Comparison of ENCODE assay signal across 8 mouse cellular contexts in the genomic region with DNA sequence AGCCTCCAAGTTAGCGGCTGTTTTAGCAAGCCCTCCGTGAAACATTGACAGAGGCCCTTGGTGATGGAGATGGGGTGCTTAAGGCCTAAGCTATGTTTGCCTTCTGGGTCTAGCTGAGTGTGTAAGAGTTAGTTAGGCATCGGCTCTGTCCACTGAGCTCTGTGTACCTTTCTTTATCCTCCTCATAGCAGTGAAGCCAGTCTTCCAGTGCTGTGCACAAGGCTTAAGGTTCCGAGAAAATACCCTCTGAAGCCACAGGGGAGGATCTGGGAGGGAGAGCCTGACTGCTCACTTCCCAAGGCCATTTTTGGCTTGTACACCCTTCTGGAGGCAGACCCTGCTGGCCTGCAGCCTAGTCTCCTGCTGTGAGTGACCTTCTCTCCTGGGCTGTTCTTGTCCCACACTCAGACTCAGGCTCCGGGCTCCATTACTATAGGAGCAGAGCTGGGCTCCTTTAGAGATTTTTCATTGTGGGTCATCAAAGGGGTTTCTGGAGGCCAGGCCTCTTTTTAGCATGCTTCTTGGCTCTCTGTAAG. TPM values are rescaled to one million over a fixed set of nuclear protein-coding genes. Genes with fewer than 3 reads are reported as not detected.
DNase-seq lines count a peak whose midpoint lies in the region; ATAC-seq and TF ChIP-seq lines count a peak whose summit lies in the region.

No protein-coding gene starts in this region.

- no peaks in the 10 kb centered on the region for H3K9me3 ChIP-seq in kidney, postnatal 0 days (replicated peaks; ENCODE audit: low read length)
- no peaks in the 10 kb centered on the region for H3K9me3 ChIP-seq in heart, embryonic 14.5 days (ENCODE audit: control insufficient read depth, low read length)
- no peaks in the 10 kb centered on the region for H3K9me3 ChIP-seq in midbrain, embryonic 15.5 days

- peaks cover 11% of the 10 kb centered on the region; the same call in 1 of the 2 replicates for H3K36me3 ChIP-seq in kidney, postnatal 0 days (ENCODE audit: insufficient read depth, low read length)
- peaks cover 24% of the 10 kb centered on the region for H3K36me3 ChIP-seq in heart, embryonic 14.5 days (ENCODE audit: control insufficient read depth, insufficient read depth, low read length)
- no peaks in the 10 kb centered on the region for H3K36me3 ChIP-seq in midbrain, embryonic 15.5 days (replicated peaks)

- no peak for TF ChIP-seq CTCF in kidney, postnatal 0 days (IDR thresholded peaks at IDR 0.05; ENCODE audit: low read depth)
- TF ChIP-seq CTCF in brain, embryonic 14.5 days (IDR thresholded peaks at IDR 0.05; ENCODE audit: borderline replicate concordance, extremely low read depth, insufficient read depth, insufficient read length): no peak

- no peak overlapping the region for H3K9ac ChIP-seq in kidney, postnatal 0 days (ENCODE audit: low read depth, low read length)
- no peak overlapping the region for H3K9ac ChIP-seq in heart, embryonic 14.5 days (ENCODE audit: low read length)
- H3K9ac ChIP-seq in midbrain, embryonic 15.5 days: no peak overlapping the region

- no peak for TF ChIP-seq POLR2A in brain, embryonic 14.5 days (IDR thresholded peaks at IDR 0.05; ENCODE audit: borderline replicate concordance, extremely low read depth, insufficient read depth, insufficient read length, poor library complexity, severe bottlenecking)

- no peaks in the 10 kb centered on the region for H3K27me3 ChIP-seq in kidney, postnatal 0 days (ENCODE audit: insufficient read depth, low read length)
- no peaks in the 10 kb centered on the region for H3K27me3 ChIP-seq in heart, embryonic 14.5 days (ENCODE audit: control insufficient read depth, insufficient read depth, low read length)
- no peaks in the 10 kb centered on the region for H3K27me3 ChIP-seq in midbrain, embryonic 15.5 days (replicated peaks)

- no peak overlapping the region for H3K27ac ChIP-seq in kidney, postnatal 0 days
- peak overlapping the region in 1 of 2 experiments; percentile 22; a peak in 2 of 4 replicates for H3K27ac ChIP-seq in heart, embryonic 14.5 days (replicated peaks in 1 of 2; ENCODE audit: control insufficient read depth in 1 of 2, insufficient read depth in 1 of 2, low read depth in 2 of 2, low read length in 2 of 2)
- H3K27ac ChIP-seq in midbrain, embryonic 15.5 days: peak overlapping the region; percentile 83

- WGBS in kidney, postnatal 0 days: 70% methylated on average over 5 of the region's 5 CpGs
- WGBS in heart, embryonic 14.5 days: 68% methylated on average over 5 of the region's 5 CpGs
- WGBS in midbrain, embryonic 15.5 days: 72% methylated on average over 5 of the region's 5 CpGs

- H3K4me3 ChIP-seq in kidney, postnatal 0 days (replicated peaks; ENCODE audit: low read depth, low read length): no peak overlapping the region
- H3K4me3 ChIP-seq in heart, embryonic 14.5 days (ENCODE audit: control insufficient read depth in 1 of 2, insufficient read depth in 1 of 2, low read depth in 1 of 2, low read length in 2 of 2): no peak overlapping the region
- no peak overlapping the region for H3K4me3 ChIP-seq in midbrain, embryonic 15.5 days

- no peak overlapping the region for H3K4me2 ChIP-seq in kidney, postnatal 0 days (ENCODE audit: low read length)
- H3K4me2 ChIP-seq in heart, embryonic 14.5 days (ENCODE audit: low read length): no peak overlapping the region
- no peak overlapping the region for H3K4me2 ChIP-seq in midbrain, embryonic 15.5 days

- no peaks in the 10 kb centered on the region for H3K4me1 ChIP-seq in kidney, postnatal 0 days (replicated peaks; ENCODE audit: insufficient read depth, low read length)
- peaks cover 12 to 24% of the 10 kb centered on the region in 2 experiments for H3K4me1 ChIP-seq in heart, embryonic 14.5 days (ENCODE audit: control insufficient read depth in 2 of 2, insufficient read depth in 2 of 2, low read length in 2 of 2)
- peaks cover 34% of the 10 kb centered on the region for H3K4me1 ChIP-seq in midbrain, embryonic 15.5 days

- ATAC-seq in kidney, postnatal 0 days (replicated peaks; ENCODE audit: low FRiP score, low read depth): no peak
- peak; percentile 48; the same call in 1 of the 2 replicates for ATAC-seq in heart, embryonic 14.5 days (ENCODE audit: insufficient number of reproducible peaks, insufficient read depth, low FRiP score, low read depth)
- ATAC-seq in midbrain, embryonic 15.5 days (replicated peaks): no peak
- no peak for ATAC-seq in erythroblast, adult 5-6 weeks (replicated peaks; ENCODE audit: low FRiP score, poor library complexity, severe bottlenecking)

- DNase-seq in kidney, postnatal 0 days (ENCODE audit: low spot score): peak; percentile 23
- no peak for DNase-seq in kidney, adult 9 months
- DNase-seq in brain, embryonic 14.5 days (ENCODE audit: low read depth): peak; percentile 33
- DNase-seq in layer of hippocampus, postnatal 14 days (ENCODE audit: low spot score in 2 of 2): no peak
- DNase-seq in urinary bladder, postnatal 25 days (ENCODE audit: low spot score): no peak

RNA-seq across cellular contexts. Expression of gene Slc5a3, which starts 56.7 kb away (rescaled TPM):
- polyA plus RNA-seq in kidney, postnatal 0 days (2015; fragmentation: Nextera tagmentation; extraction: Ambion mirVana): 13.5 and 13.9 TPM in 2 replicates
- polyA plus RNA-seq in brain, embryonic 14.5 days (2012; rRNA removed): 5.7 and 12.8 TPM in 2 replicates
- 5.7 and 6.1 TPM in 2 replicates for polyA plus RNA-seq in heart, embryonic 14.5 days (2014; fragmentation: Nextera tagmentation; extraction: Ambion mirVana)
- polyA plus RNA-seq in midbrain, embryonic 15.5 days (2015; fragmentation: Nextera tagmentation; extraction: Ambion mirVana): 18.3 and 21.3 TPM in 2 replicates
- 10 to 100 TPM; 15.1 to 17.6 TPM for total RNA-seq in layer of hippocampus, postnatal 14 days (2021)
- total RNA-seq in erythroblast, adult 5-6 weeks (2015; ENCODE audit: low replicate concordance): under 0.01 and 0.21 TPM in 2 replicates
- 0.28 and 0.43 TPM in 2 replicates for total RNA-seq in erythroblast, adult 5-6 weeks (2017; ENCODE audit: low replicate concordance)

RNA-seq across cellular contexts. Expression of gene Gm49711, which starts 56.7 kb away (rescaled TPM):
- polyA plus RNA-seq in kidney, postnatal 0 days (2015; fragmentation: Nextera tagmentation; extraction: Ambion mirVana): 0.13 and 0.29 TPM in 2 replicates
- polyA plus RNA-seq in brain, embryonic 14.5 days (2012; rRNA removed): 0.55 and 0.57 TPM in 2 replicates
- polyA plus RNA-seq in heart, embryonic 14.5 days (2014; fragmentation: Nextera tagmentation; extraction: Ambion mirVana): not detected in 2 replicates
- 0.72 and 0.73 TPM in 2 replicates for polyA plus RNA-seq in midbrain, embryonic 15.5 days (2015; fragmentation: Nextera tagmentation; extraction: Ambion mirVana)
- total RNA-seq in layer of hippocampus, postnatal 14 days (2021): not detected
- total RNA-seq in erythroblast, adult 5-6 weeks (2015; ENCODE audit: low replicate concordance): not detected in 2 replicates
- total RNA-seq in erythroblast, adult 5-6 weeks (2017; ENCODE audit: low replicate concordance): not detected in 2 replicates

RNA-seq across cellular contexts. Expression of gene Mrps6, which starts 56.7 kb away (rescaled TPM):
- polyA plus RNA-seq in kidney, postnatal 0 days (2015; fragmentation: Nextera tagmentation; extraction: Ambion mirVana): 373 and 387 TPM in 2 replicates
- 87.8 and 96.8 TPM in 2 replicates for polyA plus RNA-seq in brain, embryonic 14.5 days (2012; rRNA removed)
- 135 and 149 TPM in 2 replicates for polyA plus RNA-seq in heart, embryonic 14.5 days (2014; fragmentation: Nextera tagmentation; extraction: Ambion mirVana)
- 156 and 163 TPM in 2 replicates for polyA plus RNA-seq in midbrain, embryonic 15.5 days (2015; fragmentation: Nextera tagmentation; extraction: Ambion mirVana)
- 10 to 100 TPM; 46.2 to 62.5 TPM for total RNA-seq in layer of hippocampus, postnatal 14 days (2021)
- not detected in 2 replicates for total RNA-seq in erythroblast, adult 5-6 weeks (2015; ENCODE audit: low replicate concordance)
- 2.4 and 5.5 TPM in 2 replicates for total RNA-seq in erythroblast, adult 5-6 weeks (2017; ENCODE audit: low replicate concordance)

Comparison
In these comparisons a context has a peak if more than half of its experiments do, and no peak if none do; other contexts are left out.
1. DNase-seq: peak in kidney, postnatal 0 days (single experiment) and brain, embryonic 14.5 days (single experiment); none in kidney, adult 9 months (single experiment), layer of hippocampus, postnatal 14 days (0 of 2) and urinary bladder, postnatal 25 days (single experiment).